Mouse (Mus musculus): ENCODE measurements around the gene Hck.

The Hck gene

DNA sequence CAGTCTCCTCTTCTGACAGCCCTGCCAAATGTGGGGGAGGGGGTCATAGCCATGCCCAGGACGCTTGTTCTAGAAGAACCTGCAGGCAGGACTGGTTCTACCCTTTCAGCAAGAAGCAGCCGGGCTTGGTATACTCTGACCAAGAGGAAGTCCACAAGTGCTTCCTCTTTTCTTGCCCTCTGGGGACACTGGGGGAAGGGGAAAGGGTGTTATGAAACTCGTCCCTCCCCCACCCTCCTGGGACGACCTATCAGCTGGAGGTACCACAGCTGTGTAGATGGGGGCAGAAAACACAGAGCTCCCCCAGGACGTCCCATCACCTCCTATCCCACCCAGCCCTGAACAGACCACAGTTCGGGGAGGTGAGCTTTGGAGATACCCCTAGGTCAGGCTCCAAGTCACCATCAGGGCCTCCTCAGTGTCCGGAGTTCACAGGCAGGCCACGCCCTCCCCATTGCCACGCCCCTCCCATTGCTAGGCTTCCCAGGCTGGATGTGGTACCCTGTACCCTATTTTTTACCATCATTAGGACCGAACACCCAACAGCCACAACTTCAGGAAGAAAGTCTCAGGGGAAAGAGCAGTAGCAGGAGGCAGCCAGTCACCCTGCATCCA lies 17.6 kb upstream of the Hck start:
- 48% methylated on average over 10 of the region's 10 CpGs for WGBS

DNA sequence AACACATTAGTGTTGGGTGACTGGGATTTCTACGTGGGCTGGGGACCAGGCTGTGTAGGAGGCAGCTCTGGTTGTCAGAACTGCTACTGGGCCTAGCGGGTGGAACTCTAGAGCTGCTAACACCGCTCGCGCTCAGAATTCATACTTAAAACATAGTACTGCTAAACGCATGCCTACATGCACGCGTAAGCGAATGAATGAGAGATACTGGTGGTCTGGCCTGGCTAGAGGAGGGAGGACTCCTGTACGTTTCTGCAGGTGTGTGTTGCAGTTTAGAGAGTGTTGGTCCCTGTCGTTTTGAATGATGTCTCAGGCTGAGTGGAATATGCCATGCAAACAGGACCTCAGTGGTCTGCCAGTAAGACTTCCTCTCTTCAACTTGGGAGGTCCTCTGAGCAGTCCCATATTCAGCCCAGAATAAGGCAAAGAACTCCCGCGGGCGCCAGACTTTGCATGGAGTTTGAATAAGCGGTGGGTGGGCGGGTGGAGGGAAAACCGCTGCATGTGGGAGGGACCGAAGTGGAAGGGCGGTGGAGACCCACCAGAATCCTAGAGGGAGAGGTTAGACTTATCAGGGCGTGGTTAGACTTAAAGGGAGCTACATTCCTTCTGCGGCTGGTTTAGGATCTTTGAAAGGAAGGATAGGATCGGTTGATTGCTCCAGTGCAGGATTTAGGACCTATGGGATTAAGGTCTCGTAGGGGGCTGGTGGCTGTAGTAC lies 1.1 kb upstream of the Hck start:
- 36% methylated on average over 23 of the region's 23 CpGs for WGBS

DNA sequence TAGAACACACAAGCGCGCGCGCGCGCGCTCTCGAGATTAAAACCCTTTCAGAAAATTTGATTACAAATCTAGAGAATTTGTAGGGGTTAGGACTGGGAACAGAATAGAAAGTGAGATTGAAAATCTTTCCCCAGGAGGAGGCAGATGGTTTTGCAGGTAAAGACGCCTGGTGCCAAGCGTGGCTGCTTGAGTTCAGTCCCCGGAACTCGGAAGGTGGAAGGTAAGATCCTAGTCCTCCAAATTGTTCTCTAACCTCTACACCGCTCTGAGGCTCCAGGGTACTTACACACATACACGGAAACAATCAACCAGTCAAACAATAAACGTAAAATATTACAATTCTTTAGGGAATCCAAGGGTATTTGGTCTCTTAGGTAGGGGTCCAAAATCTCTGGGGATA lies 466 bp upstream of the Hck start:
- WGBS = 10% methylated on average over 15 of the region's 15 CpGs

DNA sequence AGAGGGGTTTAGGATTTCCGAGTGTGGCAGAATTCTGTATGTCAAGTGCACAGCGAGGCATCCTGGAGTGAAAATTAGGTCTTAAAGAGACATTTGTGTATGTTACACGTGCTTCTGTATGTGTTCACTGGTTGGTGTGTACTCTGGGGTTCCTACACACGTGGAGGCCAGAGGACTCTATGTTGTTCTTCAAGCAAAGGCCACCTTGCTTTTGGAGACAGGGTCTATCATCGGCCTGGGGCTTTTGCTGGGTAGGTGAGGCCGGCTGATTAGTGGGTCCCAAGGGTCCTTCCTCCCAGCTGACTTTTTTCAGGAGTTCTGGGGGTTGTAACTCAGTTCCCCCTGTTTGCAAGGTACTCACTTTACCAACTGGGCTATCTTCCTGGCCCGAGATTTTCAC lies 1.3 kb downstream of the Hck start:
- WGBS = 85% methylated on average over 7 of the region's 7 CpGs

DNA sequence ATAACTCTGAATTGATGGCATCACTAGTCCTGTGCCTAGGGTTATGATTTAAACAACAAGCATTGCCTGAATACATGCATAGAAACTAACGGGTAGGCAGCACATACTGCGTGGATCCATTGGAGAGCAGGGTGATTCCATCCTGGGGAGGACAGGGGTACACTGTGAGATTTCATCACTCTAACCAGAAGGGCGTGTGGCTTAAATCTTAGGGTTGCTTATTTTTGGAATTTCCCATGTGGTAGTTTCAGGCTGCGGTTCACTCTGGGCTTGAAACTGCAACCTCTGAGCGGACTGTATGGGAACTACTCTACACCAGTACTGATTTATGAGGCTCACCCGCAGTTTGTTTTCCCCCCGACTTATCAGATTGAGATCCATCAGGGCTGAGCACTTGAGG lies 3.0 kb downstream of the Hck start:
- 84% methylated on average over 7 of the region's 7 CpGs for WGBS

DNA sequence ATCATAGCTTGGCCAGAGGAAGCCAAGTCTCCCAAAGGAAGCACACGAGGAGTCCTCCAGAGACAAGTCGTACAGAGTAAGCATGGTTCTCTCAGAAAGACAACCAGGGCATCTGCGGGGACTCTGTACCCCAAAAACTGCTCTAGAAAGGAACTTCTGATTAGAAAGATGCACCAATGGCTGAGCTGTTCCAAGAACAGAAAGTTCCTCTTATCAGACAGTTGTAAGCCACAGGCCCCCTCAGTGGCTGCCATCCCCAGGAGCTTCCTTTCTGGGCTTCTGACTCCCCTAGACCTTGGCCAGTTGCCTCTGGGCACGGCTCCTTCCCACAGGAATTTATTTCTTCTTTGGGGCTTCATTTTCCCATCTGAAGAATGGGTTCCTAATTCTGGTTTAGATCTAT lies 7.4 kb downstream of the Hck start:
- WGBS = 84% methylated on average over 4 of the region's 4 CpGs

DNA sequence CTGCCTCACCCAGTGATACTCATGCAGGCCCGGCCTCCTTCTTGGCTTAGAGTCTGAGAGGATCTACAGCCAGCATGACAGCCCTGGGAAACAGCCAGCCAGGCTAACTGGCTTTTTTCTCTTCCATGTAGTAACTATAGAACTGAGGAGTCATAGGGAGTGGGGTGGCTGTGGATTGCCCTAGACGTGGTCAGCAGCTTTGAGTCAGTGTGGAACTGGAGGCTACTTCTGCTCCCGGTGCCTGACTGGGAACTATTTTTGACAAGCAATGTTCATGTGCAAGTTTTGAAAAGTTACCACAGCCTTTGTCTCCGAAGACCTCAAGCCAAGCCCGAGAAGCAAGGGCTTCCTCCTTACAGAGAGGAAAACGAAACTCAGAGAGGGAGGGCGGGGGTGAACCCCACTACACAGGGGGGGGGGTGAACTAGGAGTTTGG lies 8.8 kb downstream of the Hck start:
- WGBS = 63% methylated on average over 7 of the region's 7 CpGs

DNA sequence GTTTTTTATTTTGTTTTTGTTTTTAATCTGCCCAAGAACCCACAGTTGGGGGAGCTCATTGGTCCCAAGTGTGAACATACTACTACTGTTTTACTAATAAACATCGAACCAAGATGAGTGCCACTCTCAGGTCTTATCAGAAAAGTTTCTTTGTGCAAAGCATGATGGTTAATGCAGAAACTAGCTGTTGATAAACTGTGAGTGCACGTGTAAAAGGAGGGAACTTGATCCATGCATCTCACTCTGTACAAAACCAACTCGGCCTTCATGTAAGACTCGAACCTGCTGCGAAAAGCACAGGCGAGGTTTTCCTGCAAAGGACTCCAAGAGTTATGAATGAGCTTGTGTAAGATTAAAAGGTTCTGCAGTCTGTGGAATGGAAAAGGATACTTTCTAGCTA lies 11.2 kb downstream of the Hck start:
- 93% methylated on average over 6 of the region's 6 CpGs for WGBS

DNA sequence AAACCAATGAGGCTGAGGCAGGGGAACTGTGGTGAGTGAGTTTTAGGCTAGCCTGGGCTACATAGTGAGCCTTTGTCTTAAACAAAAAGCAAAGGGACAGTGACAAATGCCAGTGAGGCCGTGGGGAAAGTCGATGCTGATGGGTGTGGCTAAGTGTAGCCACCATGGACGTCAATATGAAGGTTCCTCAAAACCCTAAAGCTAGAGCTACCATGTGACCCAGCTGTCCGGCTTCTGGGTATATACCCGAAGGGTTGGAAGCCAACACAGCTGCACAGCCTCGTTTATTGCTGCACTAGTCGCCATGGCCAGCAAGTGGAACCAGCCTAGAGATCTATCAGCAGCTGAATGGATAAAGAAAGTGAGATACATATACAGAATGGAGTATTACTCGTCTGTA lies 11.9 kb downstream of the Hck start:
- WGBS = 69% methylated on average over 8 of the region's 8 CpGs

DNA sequence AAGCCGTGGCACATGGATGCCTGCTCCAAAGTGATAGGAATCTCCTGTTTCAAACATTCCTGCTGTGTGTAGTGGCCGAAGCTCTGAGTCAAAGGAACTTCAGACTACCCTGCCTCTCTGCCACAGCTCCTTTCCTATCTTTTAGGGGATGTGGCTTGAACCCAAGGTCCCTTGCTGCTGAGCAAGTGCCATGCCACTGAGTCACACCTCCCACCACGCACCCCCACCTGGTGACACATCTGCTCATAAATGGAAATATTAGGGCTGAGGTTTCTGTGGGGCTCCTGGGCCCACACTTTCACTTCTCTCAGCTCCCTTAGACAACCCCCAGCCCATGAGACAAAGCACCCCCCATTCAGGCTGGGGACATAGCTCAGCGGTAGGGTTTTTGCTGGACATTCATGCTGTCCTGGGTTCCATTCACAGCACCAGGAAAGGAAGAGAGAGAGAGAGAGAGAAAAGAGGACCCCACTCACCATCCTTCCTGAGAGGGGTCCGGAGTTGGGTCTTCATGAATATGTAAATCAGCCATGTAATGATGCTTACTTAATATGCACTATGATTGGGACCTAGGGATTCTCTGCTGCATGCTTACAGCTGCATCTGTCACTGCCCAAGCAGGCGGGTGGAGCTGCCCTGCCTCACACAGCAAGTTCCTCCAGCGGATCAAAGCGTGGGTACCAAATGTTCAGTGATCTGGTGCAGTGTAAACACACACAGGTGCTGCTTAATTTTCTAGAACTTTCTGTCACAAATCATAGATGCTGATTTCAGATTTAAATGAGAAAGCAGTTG lies 13.8 kb downstream of the Hck start:
- 78% methylated on average over 8 of the region's 8 CpGs for WGBS

DNA sequence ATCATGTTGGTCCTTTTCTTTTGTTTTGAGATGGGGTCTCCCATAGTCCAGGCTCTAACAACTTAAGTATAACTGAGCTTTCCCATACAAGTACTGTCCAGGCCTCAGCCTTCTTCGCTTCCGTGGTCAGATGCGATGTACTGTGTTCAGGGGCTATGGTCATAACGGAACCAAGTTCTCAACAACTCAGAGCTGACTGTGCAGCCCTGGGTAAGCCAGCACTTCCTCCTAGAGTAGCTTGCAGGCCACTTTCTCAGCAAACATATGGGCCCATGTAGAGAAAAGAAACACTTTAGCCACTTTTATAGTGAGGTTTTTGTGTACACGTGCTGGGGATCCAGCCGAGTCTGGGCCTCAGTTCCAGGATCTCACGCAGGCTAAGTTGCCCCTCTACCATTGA lies 14.4 kb downstream of the Hck start:
- 92% methylated on average over 7 of the region's 7 CpGs for WGBS

DNA sequence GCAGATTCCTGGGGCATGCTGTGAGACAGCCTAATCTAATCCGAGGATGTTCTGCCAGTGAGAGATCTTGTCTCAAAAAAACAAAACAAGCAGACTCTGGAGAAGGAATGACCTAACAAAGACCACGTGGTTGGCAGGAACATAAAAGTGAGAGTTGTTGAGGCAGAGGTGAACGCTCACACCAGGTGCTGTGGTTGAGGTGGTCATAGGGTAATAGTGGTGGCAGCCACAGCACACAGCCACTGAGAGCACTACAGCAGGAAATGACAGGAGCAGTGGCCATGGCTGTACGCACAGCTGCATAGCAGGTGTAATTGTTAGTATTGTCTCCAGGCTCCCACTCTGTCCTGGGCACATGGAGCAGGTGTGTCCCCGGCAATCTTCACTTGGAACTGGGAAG lies 17.6 kb downstream of the Hck start:
- 70% methylated on average over 5 of the region's 5 CpGs for WGBS

DNA sequence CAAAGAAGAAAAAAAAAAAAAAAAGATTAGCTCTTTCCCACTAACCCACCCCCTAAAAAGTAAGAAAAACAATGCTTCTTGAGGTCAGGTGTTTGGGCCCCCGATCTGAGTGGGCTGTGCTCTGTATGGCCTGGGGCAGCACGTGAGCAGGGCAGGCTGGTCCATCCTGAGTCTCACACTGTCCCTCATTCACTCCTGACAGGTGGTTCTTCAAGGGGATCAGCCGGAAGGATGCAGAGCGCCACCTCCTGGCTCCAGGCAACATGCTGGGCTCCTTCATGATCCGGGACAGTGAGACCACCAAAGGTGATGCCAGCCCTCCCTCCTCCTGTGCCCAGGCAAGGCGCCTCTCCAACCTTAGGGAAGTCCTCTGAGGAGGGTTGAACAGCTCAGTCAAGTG lies 22.8 kb downstream of the Hck start:
- 35% methylated on average over 6 of the region's 6 CpGs for WGBS

DNA sequence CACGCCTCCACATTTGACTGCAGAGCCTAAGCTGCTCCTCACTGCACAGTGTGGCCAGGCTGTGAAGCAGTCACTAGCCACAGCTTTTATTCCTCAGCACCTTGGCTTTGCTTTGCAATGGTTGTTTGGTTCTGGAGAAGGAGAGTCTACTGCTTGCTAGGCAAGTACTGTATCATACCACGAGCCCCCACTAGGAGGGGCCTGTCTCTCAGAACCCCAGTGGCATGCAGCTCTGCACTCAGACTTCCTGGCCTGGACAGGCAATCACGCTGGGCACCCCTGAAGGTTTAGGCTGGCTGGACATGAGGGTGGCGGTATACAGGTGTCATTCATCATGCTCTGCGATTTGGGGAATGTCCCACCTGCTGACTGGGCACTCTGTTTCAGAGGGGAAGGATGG lies 26.0 kb downstream of the Hck start:
- WGBS = 55% methylated on average over 5 of the region's 5 CpGs

DNA sequence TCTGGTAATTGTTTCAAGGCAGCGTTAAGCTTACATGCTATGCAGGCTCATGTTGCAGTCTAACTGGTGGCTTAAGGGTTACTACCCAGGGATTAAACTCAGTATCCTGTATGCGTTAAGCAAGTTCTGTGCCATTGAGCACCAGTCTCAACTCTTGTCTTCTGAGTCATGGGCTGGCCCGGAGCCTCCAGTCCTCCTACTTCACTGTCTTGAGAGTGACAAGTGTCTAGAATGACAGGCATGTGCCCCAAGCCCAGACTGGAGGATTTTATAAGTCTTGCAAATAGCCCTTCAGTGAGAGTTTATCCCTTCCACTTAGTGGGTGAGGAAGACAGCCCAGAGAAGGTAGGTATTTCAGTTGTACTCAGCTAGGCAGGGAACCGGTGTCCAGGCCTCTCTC lies 27.9 kb downstream of the Hck start:
- WGBS = 74% methylated on average over 4 of the region's 4 CpGs

DNA sequence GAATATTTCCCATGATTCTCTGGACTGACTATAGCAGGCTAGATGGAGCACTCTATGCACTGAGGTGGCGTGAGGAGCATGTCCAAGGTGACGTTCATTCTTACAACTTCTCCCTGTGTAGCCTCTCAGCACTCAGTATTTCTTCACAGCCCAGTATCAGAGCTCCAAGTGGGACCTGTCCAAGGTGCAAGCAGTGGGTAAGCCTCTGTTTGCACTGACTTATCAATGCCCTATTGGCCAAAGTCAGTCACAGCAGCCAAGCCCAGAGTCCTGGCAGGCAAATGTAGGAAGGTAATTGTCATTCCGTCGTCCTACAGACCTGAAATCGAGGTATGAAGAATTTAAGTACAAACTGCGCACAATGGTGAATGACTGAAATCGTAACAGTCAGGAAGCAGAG lies 30.9 kb downstream of the Hck start:
- WGBS = 88% methylated on average over 7 of the region's 7 CpGs

DNA sequence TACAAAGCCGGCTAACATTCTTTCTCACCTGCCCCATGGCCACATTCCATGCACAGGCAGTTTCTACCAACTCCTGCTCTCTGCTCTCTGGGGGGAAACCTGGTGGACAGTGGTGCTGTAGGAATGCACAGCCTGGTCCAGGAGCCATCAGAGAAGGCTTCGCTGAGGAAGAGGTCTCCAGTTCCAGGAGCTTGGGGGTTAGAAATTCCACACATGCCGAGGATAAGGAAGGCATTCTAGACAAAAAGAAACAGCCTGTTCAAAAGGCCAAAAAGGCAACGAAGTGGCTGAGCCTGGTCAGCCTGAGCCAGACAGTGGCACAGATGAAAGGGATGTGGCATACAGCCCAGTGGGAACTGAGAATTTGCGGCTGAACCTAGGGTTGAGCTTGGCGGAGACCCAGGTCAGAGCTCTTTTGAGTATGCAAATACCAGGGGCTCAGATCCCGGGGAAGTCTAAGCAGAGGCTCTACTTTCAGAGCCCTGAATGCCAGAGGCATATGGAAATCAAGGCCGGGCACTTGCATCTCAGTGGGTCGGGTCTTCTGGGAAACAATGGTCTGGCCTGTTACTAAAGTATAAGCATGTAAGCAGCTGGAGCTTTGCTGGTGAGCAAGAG lies 31.8 kb downstream of the Hck start:
- 48% methylated on average over 9 of the region's 9 CpGs for WGBS

DNA sequence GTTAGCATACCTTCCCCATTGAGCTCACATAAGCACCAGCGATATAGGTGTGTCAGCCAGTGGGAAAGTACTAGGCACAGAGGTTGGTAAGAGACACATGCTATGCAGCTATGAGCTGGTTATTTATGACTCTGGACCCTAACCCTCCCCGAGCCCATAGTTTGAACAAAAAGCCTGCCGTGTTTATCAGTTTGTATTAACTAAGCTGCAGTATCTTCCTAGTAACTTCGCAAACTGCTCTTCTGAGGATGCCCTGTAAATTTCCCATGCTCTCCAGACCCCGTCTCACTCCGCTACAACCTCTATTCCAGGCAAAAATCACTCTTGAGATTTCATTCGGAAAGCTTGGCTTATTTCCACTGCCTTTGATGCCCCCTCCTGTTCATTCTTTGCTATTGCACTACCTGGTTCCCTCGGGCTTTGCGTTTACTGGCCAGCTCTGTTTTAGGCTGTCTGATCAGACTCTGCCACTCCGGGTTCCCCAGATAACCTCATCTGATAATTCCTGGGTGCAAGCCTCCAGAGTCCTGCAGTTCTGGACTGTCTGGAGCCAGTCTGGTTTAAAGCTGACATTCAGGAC lies 34.4 kb downstream of the Hck start:
- 20% methylated on average over 10 of the region's 10 CpGs for WGBS

DNA sequence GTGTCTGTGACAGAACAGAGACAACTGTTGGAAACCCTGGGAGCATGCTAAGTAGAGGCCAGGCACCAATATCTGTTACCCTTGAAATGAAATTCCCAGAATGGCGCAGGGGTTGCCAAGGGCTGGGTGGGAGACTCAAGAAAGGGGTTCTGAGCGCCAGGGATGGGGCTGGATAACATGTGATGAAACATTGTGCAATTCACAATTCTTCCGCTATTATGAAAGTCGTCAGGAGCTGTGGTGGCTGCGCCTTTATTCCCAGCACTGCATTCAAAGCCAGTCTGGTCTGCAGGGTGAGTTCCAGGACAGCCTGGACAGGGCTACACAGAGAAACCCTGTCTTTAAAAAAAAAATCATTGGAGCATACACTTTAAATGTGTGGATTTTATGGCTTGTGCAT lies 37.1 kb downstream of the Hck start:
- WGBS = 88% methylated on average over 5 of the region's 5 CpGs

DNA sequence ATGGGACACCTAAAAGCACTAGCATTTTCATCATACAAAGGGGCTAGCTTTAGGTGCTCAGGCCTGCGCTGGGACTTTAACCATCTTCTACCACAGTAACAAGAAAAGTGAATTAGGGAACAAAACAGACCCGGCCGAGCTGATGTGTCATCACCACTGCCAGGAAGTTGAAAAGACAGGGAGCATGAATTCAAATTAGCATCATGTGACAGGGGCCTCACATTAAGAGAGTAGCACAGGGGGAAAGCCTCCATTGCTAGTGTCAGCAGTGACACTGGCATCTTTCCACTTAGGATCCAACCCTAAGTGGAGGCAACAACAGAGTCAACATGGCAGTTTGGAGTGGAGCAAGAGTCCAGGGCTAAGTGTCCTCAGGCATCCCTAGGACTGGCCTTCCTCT lies 39.0 kb downstream of the Hck start:
- WGBS = 69% methylated on average over 3 of the region's 3 CpGs

DNA sequence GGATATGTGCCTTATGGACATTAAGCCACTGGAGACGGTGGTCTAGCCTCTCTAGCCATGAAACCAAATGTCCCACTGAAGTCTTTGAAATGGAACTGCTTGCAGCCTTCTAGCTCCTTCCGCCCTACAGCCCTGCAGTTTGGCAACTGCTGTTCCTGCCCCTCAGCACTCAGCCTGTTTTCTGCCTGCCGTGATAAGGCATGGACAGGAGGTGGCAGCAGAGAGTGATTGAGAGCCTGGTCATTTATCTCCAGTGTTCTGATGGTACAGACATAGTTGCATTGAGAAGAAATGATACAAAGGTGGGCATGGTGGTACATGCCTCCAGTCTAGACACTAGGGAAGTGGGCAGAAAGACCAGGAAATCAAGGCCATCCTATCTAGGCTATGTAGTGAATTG lies 39.4 kb downstream of the Hck start:
- WGBS = 12% methylated on average over 3 of the region's 3 CpGs

DNA sequence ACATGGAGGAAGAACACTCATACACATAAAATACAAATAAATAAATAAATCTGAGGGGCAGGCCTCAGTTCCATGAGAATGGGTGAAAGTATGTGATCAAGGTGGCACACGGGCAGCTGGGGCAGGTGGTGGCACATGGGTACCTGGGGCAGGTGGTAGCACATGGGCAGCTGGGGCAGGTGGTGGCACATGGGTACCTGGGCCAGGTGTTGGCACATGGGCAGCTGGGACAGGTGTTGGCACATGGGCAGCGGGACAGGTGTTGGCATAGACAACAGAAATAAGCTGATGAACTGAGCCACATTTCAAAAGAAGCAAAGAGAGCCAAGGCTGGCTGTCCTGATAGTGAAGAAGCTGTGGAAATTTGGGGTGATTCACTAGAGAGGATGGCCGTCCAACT lies 41.5 kb downstream of the Hck start:
- 85% methylated on average over 3 of the region's 3 CpGs for WGBS
